Mouse (Mus musculus) forebrain, embryonic 11.5 days (tissue): ENCODE measurements around the gene Mindy4b-ps. TPM values are rescaled to one million over a fixed set of nuclear protein-coding genes. Genes with fewer than 3 reads are reported as not detected.

ENCODE experiments used
- ATAC-seq: fragments of 200-750 bp; cut with Nextera tagmentation; replicated peaks from 2 replicates; pipeline ENCODE4 v1.8.0; 2017; ENCODE audit warnings: moderate TSS enrichment; ENCODE audit not compliant: low FRiP score
- DNase-seq: peaks from one replicate; pipeline ENCODE4 v3.0.0-alpha.2; 2017; ENCODE audit warnings: low spot score
- H3K27ac ChIP-seq: fragments of 300-500 bp; sonication (generic); 2 replicates; pipeline ENCODE4 v1.5.1; 2014; ENCODE audit warnings: low read depth, low read length
- H3K27me3 ChIP-seq: fragments of 300-500 bp; sonication (generic); 2 replicates; pipeline ENCODE4 v1.6.1; 2014; ENCODE audit warnings: mild to moderate bottlenecking, low read length, mixed read lengths; ENCODE audit not compliant: control insufficient read depth, insufficient read depth
- H3K36me3 ChIP-seq: fragments of 300-500 bp; sonication (generic); 2 replicates; pipeline ENCODE4 v1.6.1; 2014; ENCODE audit warnings: mild to moderate bottlenecking, low read length, moderate library complexity, mixed read lengths; ENCODE audit not compliant: control insufficient read depth, insufficient read depth
- H3K4me1 ChIP-seq: fragments of 300-500 bp; sonication (generic); replicated peaks from 2 replicates; pipeline ENCODE4 v1.6.1; 2014; ENCODE audit warnings: low read length, mixed read lengths; ENCODE audit not compliant: control insufficient read depth, insufficient read depth
- H3K4me2 ChIP-seq: fragments of 300-500 bp; sonication (generic); 2 replicates; pipeline ENCODE4 v1.6.1; 2014; ENCODE audit warnings: low read depth, mild to moderate bottlenecking, low read length, moderate library complexity, mixed read lengths; ENCODE audit not compliant: severe bottlenecking
- H3K4me3 ChIP-seq: fragments of 300-500 bp; sonication (generic); 2 replicates; pipeline ENCODE4 v1.5.1; 2014; ENCODE audit warnings: low read depth, low read length
- H3K9ac ChIP-seq: fragments of 300-500 bp; sonication (generic); 2 replicates; pipeline ENCODE4 v1.6.1; 2014; ENCODE audit warnings: low read length
- H3K9me3 ChIP-seq: fragments of 300-500 bp; sonication (generic); 2 replicates; pipeline ENCODE4 v1.6.1; 2016; ENCODE audit warnings: low read length, mixed read lengths; ENCODE audit not compliant: control insufficient read depth
- WGBS: fragments of 180-500 bp; shearing (Covaris S2); extraction: QIAGEN DNeasy Blood & Tissue Kit; methylation state at CpG from one replicate; pipeline ENCODE4 v1.1.7; 2014; 5-methylcytosine and 5-hydroxymethylcytosine counted together
- polyA plus RNA-seq: library from polyadenylated mRNA; unstranded; fragments of >200 nt; fragmentation: Nextera tagmentation; extraction: Ambion mirVana; gene quantifications from 2 replicates; pipeline ENCODE4 v1.2.1, GENCODE M21; 2014

Mindy4b-ps gene
- polyA plus RNA-seq, 1 experiment from 2014 or later: 0.08 TPM

GRCm38 (mm10) chr3:58756429-58756828 lies 65.7 kb downstream of the Mindy4b-ps start:
- no peaks in the 10 kb centered on the region for H3K9me3 ChIP-seq
- H3K36me3 ChIP-seq: no peaks in the 10 kb centered on the region
- WGBS: 78% methylated on average over 1 of the region's 1 CpGs
- H3K27me3 ChIP-seq: no peaks in the 10 kb centered on the region
- no peak overlapping the region for H3K9ac ChIP-seq
- DNase-seq: no peak
- no peak overlapping the region for H3K4me3 ChIP-seq
- H3K4me1 ChIP-seq: no peaks in the 10 kb centered on the region
- H3K4me2 ChIP-seq: no peak overlapping the region
- ATAC-seq: no peak
- no peak overlapping the region for H3K27ac ChIP-seq

GRCm38 (mm10) chr3:58755769-58756168 lies 66.3 kb downstream of the Mindy4b-ps start:
- H3K27ac ChIP-seq: no peak overlapping the region
- no peaks in the 10 kb centered on the region for H3K27me3 ChIP-seq
- no peaks in the 10 kb centered on the region for H3K36me3 ChIP-seq
- no peaks in the 10 kb centered on the region for H3K9me3 ChIP-seq
- ATAC-seq (no peak), DNase-seq (no peak)
- H3K9ac ChIP-seq: no peak overlapping the region
- WGBS: 92% methylated on average over 1 of the region's 1 CpGs
- H3K4me1 ChIP-seq: no peaks in the 10 kb centered on the region
- no peak overlapping the region for H3K4me2 ChIP-seq
- H3K4me3 ChIP-seq: no peak overlapping the region

- no peaks in the 10 kb centered on the region for H3K36me3 ChIP-seq
- no peak overlapping the region for H3K4me2 ChIP-seq
- DNase-seq (no peak), ATAC-seq (no peak)
- no peaks in the 10 kb centered on the region for H3K27me3 ChIP-seq
- H3K4me1 ChIP-seq: no peaks in the 10 kb centered on the region
- 86% methylated on average over 3 of the region's 3 CpGs for WGBS
- H3K4me3 ChIP-seq: no peak overlapping the region
- no peaks in the 10 kb centered on the region for H3K9me3 ChIP-seq
- H3K27ac ChIP-seq: no peak overlapping the region
- H3K9ac ChIP-seq: no peak overlapping the region
These were observed 67.8 kb downstream of the Mindy4b-ps start for GRCm38 (mm10) chr3:58754361-58754760.

- Histone ChIP-seq H3K27me3 (no peaks in the 10 kb centered on the region), H3K9me3 (no peaks in the 10 kb centered on the region), H3K4me1 (no peaks in the 10 kb centered on the region), H3K4me2 (no peak overlapping the region), H3K9ac (no peak overlapping the region), H3K36me3 (no peaks in the 10 kb centered on the region), H3K27ac (no peak overlapping the region), H3K4me3 (no peak overlapping the region)
- WGBS: 81% methylated on average over 8 of the region's 8 CpGs
- ATAC-seq (no peak), DNase-seq (no peak)
These were observed 70.1 kb downstream of the Mindy4b-ps start for GRCm38 (mm10) chr3:58751818-58752620.

GRCm38 (mm10) chr3:58748724-58749123 lies 73.4 kb downstream of the Mindy4b-ps start:
- H3K4me1 ChIP-seq: no peaks in the 10 kb centered on the region
- no peaks in the 10 kb centered on the region for H3K9me3 ChIP-seq
- H3K9ac ChIP-seq: no peak overlapping the region
- no peak overlapping the region for H3K27ac ChIP-seq
- H3K27me3 ChIP-seq: no peaks in the 10 kb centered on the region
- ATAC-seq (0 out of 2 replicates have a peak, but pooled peaks have one; percentile 30), DNase-seq (no peak)
- no peaks in the 10 kb centered on the region for H3K36me3 ChIP-seq
- no peak overlapping the region for H3K4me3 ChIP-seq
- no peak overlapping the region for H3K4me2 ChIP-seq

GRCm38 (mm10) chr3:58747924-58748323 lies 74.2 kb downstream of the Mindy4b-ps start:
- no peak overlapping the region for H3K27ac ChIP-seq
- no peaks in the 10 kb centered on the region for H3K9me3 ChIP-seq
- no peak overlapping the region for H3K4me2 ChIP-seq
- no peak for DNase-seq
- H3K9ac ChIP-seq: no peak overlapping the region
- ATAC-seq: no peak
- H3K36me3 ChIP-seq: no peaks in the 10 kb centered on the region
- no peaks in the 10 kb centered on the region for H3K4me1 ChIP-seq
- H3K4me3 ChIP-seq: no peak overlapping the region
- H3K27me3 ChIP-seq: no peaks in the 10 kb centered on the region
- WGBS: 88% methylated on average over 1 of the region's 1 CpGs

GRCm38 (mm10) chr3:58739536-58739935 lies 82.6 kb downstream of the Mindy4b-ps start:
- no peak overlapping the region for H3K4me2 ChIP-seq
- H3K4me1 ChIP-seq: no peaks in the 10 kb centered on the region
- H3K27ac ChIP-seq: no peak overlapping the region
- no peaks in the 10 kb centered on the region for H3K9me3 ChIP-seq
- DNase-seq (no peak), ATAC-seq (no peak)
- H3K27me3 ChIP-seq: no peaks in the 10 kb centered on the region
- H3K9ac ChIP-seq: no peak overlapping the region
- H3K36me3 ChIP-seq: no peaks in the 10 kb centered on the region
- no peak overlapping the region for H3K4me3 ChIP-seq
- 69% methylated on average over 2 of the region's 2 CpGs for WGBS
